Mouse (Mus musculus) olfactory bulb, adult 2 months (tissue): Measurements from ENCODE around the gene Hook2. TPM values are rescaled to one million over a fixed set of nuclear protein-coding genes. Genes with fewer than 3 reads are reported as not detected.
A peak's percentile ranks its signal among the peaks of the same experiment; 100 is the strongest.

Experiments used
- H3K27ac ChIP-seq: fragments of 200-500 bp; 2 replicates; pipeline ENCODE4 v1.5.1; 2012; ENCODE audit warnings: low read depth, low read length; ENCODE audit not compliant: insufficient read depth
- H3K4me1 ChIP-seq: fragments of 200-500 bp; 2 replicates; pipeline ENCODE4 v1.6.1; 2012; ENCODE audit warnings: low read length; ENCODE audit not compliant: control insufficient read depth, insufficient read depth
- H3K4me3 ChIP-seq: fragments of 200-500 bp; 2 replicates; pipeline ENCODE4 v1.5.1; 2012; ENCODE audit warnings: mild to moderate bottlenecking, low read depth, low read length, moderate library complexity; ENCODE audit not compliant: insufficient read depth
- CTCF ChIP-seq: fragments of 200-500 bp; IDR thresholded peaks from 2 replicates; pipeline ENCODE4 v1.5.1; 2012; ENCODE audit warnings: low read depth, mild to moderate bottlenecking, low read length, moderate library complexity; ENCODE audit not compliant: insufficient read depth
- POLR2A ChIP-seq: fragments of 200-500 bp; IDR thresholded peaks from 2 replicates; pipeline ENCODE4 v1.6.1; 2012; ENCODE audit warnings: mild to moderate bottlenecking, low read depth, low read length, moderate library complexity; ENCODE audit not compliant: insufficient read depth
- WGBS: fragments of 180-500 bp; shearing (Covaris S2); methylation state at CpG from one replicate; pipeline ENCODE4 v1.1.7; 2018; 5-methylcytosine and 5-hydroxymethylcytosine counted together
- polyA plus RNA-seq: library from polyadenylated mRNA; stranded (reverse); fragments of >200 nt; gene quantifications from 2 replicates; pipeline ENCODE4 v1.2.4, GENCODE M21; 2012; ENCODE audit warnings: low replicate concordance; ENCODE audit not compliant: missing spikeins, insufficient read depth, insufficient read length

Gene Hook2
- polyA plus RNA-seq, 1 experiment = not detected

GRCm38 (mm10) chr8:84996978-84997377, 6.6 kb downstream of the Hook2 start:
- peaks cover 10% of the 10 kb centered on the region for H3K4me1 ChIP-seq
- WGBS = 89% methylated on average over 5 of the region's 5 CpGs
- H3K4me3 ChIP-seq = no peak overlapping the region
- H3K27ac ChIP-seq = no peak overlapping the region
- TF ChIP-seq CTCF (no peak), POLR2A (no peak)

GRCm38 (mm10) chr8:84997649-84998295, 7.4 kb downstream of the Hook2 start:
- Histone ChIP-seq H3K4me1 (peaks cover 10% of the 10 kb centered on the region), H3K27ac (no peak overlapping the region), H3K4me3 (0 out of 2 replicates have a peak overlapping the region, but pooled peaks have one; percentile 2)
- TF ChIP-seq CTCF (peak; percentile 85), POLR2A (0 out of 2 replicates have a peak, but pooled peaks have one; percentile 27)
- 3% methylated on average over 19 of the region's 19 CpGs for WGBS

- Histone ChIP-seq H3K4me1 (0 out of 2 replicates have a peak, but pooled peaks cover 3% of the 10 kb centered on the region), H3K4me3 (no peak overlapping the region), H3K27ac (no peak overlapping the region)
- TF ChIP-seq CTCF (no peak), POLR2A (no peak)
- WGBS = 21% methylated on average over 25 of the region's 25 CpGs
Measured at GRCm38 (mm10) chr8:85007686-85008085, 17.3 kb downstream of the Hook2 start.

- H3K27ac ChIP-seq = no peak overlapping the region
- H3K4me3 ChIP-seq = no peak overlapping the region
- 21% methylated on average over 28 of the region's 28 CpGs for WGBS
- H3K4me1 ChIP-seq = peaks cover 8% of the 10 kb centered on the region; the same call in 1 of the 2 replicates
- TF ChIP-seq POLR2A = no peak
- TF ChIP-seq CTCF = no peak
Measured at GRCm38 (mm10) chr8:85011242-85011641, 20.8 kb downstream of the Hook2 start.

GRCm38 (mm10) chr8:85013230-85013840, 22.9 kb downstream of the Hook2 start:
- TF ChIP-seq POLR2A = no peak
- peak; percentile 61 for TF ChIP-seq CTCF
- Histone ChIP-seq H3K4me1 (peaks cover 8% of the 10 kb centered on the region; the same call in 1 of the 2 replicates), H3K27ac (no peak overlapping the region), H3K4me3 (peak overlapping the region; percentile 50)
- 6% methylated on average over 26 of the region's 26 CpGs for WGBS

GRCm38 (mm10) chr8:85014431-85014830, 24.0 kb downstream of the Hook2 start, which contains the start of gene Best2:
Gene Best2 (minus strand): TSS chr8:85014531.
- no peak for TF ChIP-seq POLR2A
- TF ChIP-seq CTCF = no peak
- no peak within 1 kb of the TSS for H3K27ac ChIP-seq
- WGBS = 54% methylated on average over 2 of the region's 2 CpGs
- H3K4me1 ChIP-seq = peaks cover 8% of the 10 kb centered on the region; the same call in 1 of the 2 replicates
- peak within 1 kb of the TSS; percentile 50 for H3K4me3 ChIP-seq

- no peak for TF ChIP-seq CTCF
- WGBS = 63% methylated on average over 10 of the region's 10 CpGs
Measured at GRCm38 (mm10) chr8:85016724-85017123, 26.3 kb downstream of the Hook2 start.

GRCm38 (mm10) chr8:85017209-85017608, 26.8 kb downstream of the Hook2 start:
- 23% methylated on average over 5 of the region's 5 CpGs for WGBS
- no peak overlapping the region for H3K4me3 ChIP-seq
- no peak for TF ChIP-seq CTCF
- no peak for TF ChIP-seq POLR2A
- peaks cover 5% of the 10 kb centered on the region; the same call in 1 of the 2 replicates for H3K4me1 ChIP-seq
- no peak overlapping the region for H3K27ac ChIP-seq

More at GRCm38 (mm10) chr8:85016724-85017123, 26.3 kb downstream of the Hook2 start:
- H3K4me3 ChIP-seq = no peak overlapping the region
- no peak overlapping the region for H3K27ac ChIP-seq
- peaks cover 5% of the 10 kb centered on the region; the same call in 1 of the 2 replicates for H3K4me1 ChIP-seq

- TF ChIP-seq POLR2A (no peak), CTCF (no peak)
- no peak overlapping the region for H3K27ac ChIP-seq
- H3K4me1 ChIP-seq = peaks cover 9% of the 10 kb centered on the region
- WGBS = 92% methylated on average over 3 of the region's 3 CpGs
- no peak overlapping the region for H3K4me3 ChIP-seq
Measured at GRCm38 (mm10) chr8:85021514-85022055, 31.2 kb downstream of the Hook2 start.
